Mouse (Mus musculus) forebrain, postnatal 0 days (tissue): ENCODE measurements around the gene Zfp618. TPM values are rescaled to one million over a fixed set of nuclear protein-coding genes. Genes with fewer than 3 reads are reported as not detected.

Experiments used
- ATAC-seq: fragments of 200-750 bp; cut with Nextera tagmentation; 2 replicates; pipeline ENCODE4 v1.8.0; 2017; ENCODE audit warnings: mild to moderate bottlenecking, moderate library complexity
- DNase-seq: peaks from one replicate; pipeline ENCODE4 v3.0.0-alpha.2; 2015
- H3K27ac ChIP-seq: fragments of 300-500 bp; sonication (generic); 2 replicates; pipeline ENCODE4 v1.5.1; 2014; ENCODE audit warnings: low read depth, mild to moderate bottlenecking, antibody characterized with exemption, low read length, moderate library complexity, mixed read lengths
- H3K27me3 ChIP-seq: fragments of 300-500 bp; sonication (generic); 2 replicates; pipeline ENCODE4 v1.6.1; 2014; ENCODE audit warnings: mild to moderate bottlenecking, low read length, mixed read lengths; ENCODE audit not compliant: insufficient read depth
- H3K36me3 ChIP-seq: fragments of 300-500 bp; sonication (generic); 2 replicates; pipeline ENCODE4 v1.6.1; 2014; ENCODE audit warnings: mild to moderate bottlenecking, moderate library complexity; ENCODE audit not compliant: insufficient read depth
- H3K4me1 ChIP-seq: fragments of 300-500 bp; sonication (generic); 2 replicates; pipeline ENCODE4 v1.6.1; 2014; ENCODE audit warnings: antibody characterized with exemption; ENCODE audit not compliant: insufficient read depth
- H3K4me2 ChIP-seq: fragments of 300-500 bp; sonication (generic); 2 replicates; pipeline ENCODE4 v1.6.1; 2014; ENCODE audit warnings: low read depth, mild to moderate bottlenecking, moderate library complexity
- H3K4me3 ChIP-seq: fragments of 300-500 bp; sonication (generic); 2 replicates; pipeline ENCODE4 v1.5.1; 2014; ENCODE audit warnings: low read depth, low read length, mixed read lengths
- H3K9ac ChIP-seq: fragments of 300-500 bp; sonication (generic); 2 replicates; pipeline ENCODE4 v1.6.1; 2014; ENCODE audit warnings: mild to moderate bottlenecking
- H3K9me3 ChIP-seq: fragments of 300-500 bp; sonication (generic); 2 replicates; pipeline ENCODE4 v1.6.1; 2016; ENCODE audit warnings: low read length
- CTCF ChIP-seq: sonication (generic); IDR thresholded peaks from 2 replicates; pipeline ENCODE4 v1.5.1; 2016; ENCODE audit warnings: antibody characterized with exemption, control low read depth, low read depth
- WGBS: fragments of 180-500 bp; shearing (Covaris S2); extraction: QIAGEN DNeasy Blood & Tissue Kit; methylation state at CpG from one replicate; pipeline ENCODE4 v1.1.7; 2014; 5-methylcytosine and 5-hydroxymethylcytosine counted together
- polyA plus RNA-seq: library from polyadenylated mRNA; unstranded; fragments of >200 nt; fragmentation: Nextera tagmentation; extraction: Ambion mirVana; gene quantifications from 2 replicates; pipeline ENCODE4 v1.2.1, GENCODE M21; 2015
- total RNA-seq: library from RNA; depleted of rRNA; stranded (reverse); fragments of >200 nt; gene quantifications from 2 replicates; pipeline ENCODE4 v1.2.3, GENCODE M21; 2014

Zfp618 gene
- total and polyA plus RNA-seq, 2 experiments from 2014 or later: 11.1 to 21.9 TPM

DNA sequence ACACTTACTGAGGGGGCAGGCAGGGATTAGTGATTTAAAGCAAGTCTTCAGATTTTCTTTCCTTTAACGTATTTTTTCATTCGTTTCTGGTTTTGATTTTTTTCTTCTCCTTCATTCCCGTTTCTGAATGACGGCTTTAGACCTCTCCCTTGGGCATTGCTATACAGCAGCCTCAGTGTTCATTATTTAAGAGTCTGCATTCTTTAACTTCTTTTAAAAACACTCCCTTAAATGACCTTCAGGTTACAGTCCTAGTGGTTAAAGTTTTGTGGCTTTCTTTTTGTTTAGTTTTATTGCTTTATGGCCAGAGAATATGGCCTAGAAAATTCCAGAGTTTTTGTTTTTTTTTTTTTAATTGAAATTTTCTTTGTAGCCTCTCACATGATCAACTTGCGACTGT lies 64.8 kb downstream of the Zfp618 start:
- no peaks in the 10 kb centered on the region for H3K27me3 ChIP-seq
- H3K4me1 ChIP-seq: 0 out of 2 replicates have a peak, but pooled peaks cover 2% of the 10 kb centered on the region
- no peak overlapping the region for H3K27ac ChIP-seq
- ATAC-seq (no peak), DNase-seq (no peak)
- WGBS: 49% methylated on average over 5 of the region's 5 CpGs
- no peak overlapping the region for H3K4me2 ChIP-seq
- H3K36me3 ChIP-seq: no peaks in the 10 kb centered on the region
- no peaks in the 10 kb centered on the region for H3K9me3 ChIP-seq
- TF ChIP-seq CTCF: no peak
- H3K4me3 ChIP-seq: no peak overlapping the region
- no peak overlapping the region for H3K9ac ChIP-seq

- H3K4me2 ChIP-seq: no peak overlapping the region
- ATAC-seq (no peak), DNase-seq (no peak)
- no peak overlapping the region for H3K4me3 ChIP-seq
- no peak overlapping the region for H3K9ac ChIP-seq
- H3K4me1 ChIP-seq: 0 out of 2 replicates have a peak, but pooled peaks cover 2% of the 10 kb centered on the region
- no peak overlapping the region for H3K27ac ChIP-seq
- no peak for TF ChIP-seq CTCF
- 67% methylated on average over 4 of the region's 4 CpGs for WGBS
- H3K27me3 ChIP-seq: no peaks in the 10 kb centered on the region
- no peaks in the 10 kb centered on the region for H3K36me3 ChIP-seq
- no peaks in the 10 kb centered on the region for H3K9me3 ChIP-seq
Measured at GRCm38 (mm10) chr4:63031240-63031639, 65.9 kb downstream of the Zfp618 start.

GRCm38 (mm10) chr4:63032581-63033006 lies 67.2 kb downstream of the Zfp618 start:
- no peak for TF ChIP-seq CTCF
- no peak for DNase-seq
- Histone ChIP-seq H3K27me3 (no peaks in the 10 kb centered on the region), H3K4me3 (no peak overlapping the region), H3K9me3 (no peaks in the 10 kb centered on the region), H3K9ac (no peak overlapping the region), H3K27ac (no peak overlapping the region), H3K4me2 (no peak overlapping the region), H3K36me3 (no peaks in the 10 kb centered on the region), H3K4me1 (0 out of 2 replicates have a peak, but pooled peaks cover 2% of the 10 kb centered on the region)
- ATAC-seq: no peak
- 74% methylated on average over 9 of the region's 9 CpGs for WGBS

GRCm38 (mm10) chr4:63033724-63034123 lies 68.4 kb downstream of the Zfp618 start:
- Histone ChIP-seq H3K36me3 (no peaks in the 10 kb centered on the region), H3K4me1 (0 out of 2 replicates have a peak, but pooled peaks cover 2% of the 10 kb centered on the region), H3K4me2 (no peak overlapping the region), H3K27ac (no peak overlapping the region), H3K9ac (no peak overlapping the region), H3K27me3 (no peaks in the 10 kb centered on the region), H3K4me3 (no peak overlapping the region), H3K9me3 (no peaks in the 10 kb centered on the region)
- WGBS: 24% methylated on average over 5 of the region's 5 CpGs
- TF ChIP-seq CTCF: no peak
- no peak for DNase-seq
- peak; percentile 45; the same call in 1 of the 2 replicates for ATAC-seq

DNA sequence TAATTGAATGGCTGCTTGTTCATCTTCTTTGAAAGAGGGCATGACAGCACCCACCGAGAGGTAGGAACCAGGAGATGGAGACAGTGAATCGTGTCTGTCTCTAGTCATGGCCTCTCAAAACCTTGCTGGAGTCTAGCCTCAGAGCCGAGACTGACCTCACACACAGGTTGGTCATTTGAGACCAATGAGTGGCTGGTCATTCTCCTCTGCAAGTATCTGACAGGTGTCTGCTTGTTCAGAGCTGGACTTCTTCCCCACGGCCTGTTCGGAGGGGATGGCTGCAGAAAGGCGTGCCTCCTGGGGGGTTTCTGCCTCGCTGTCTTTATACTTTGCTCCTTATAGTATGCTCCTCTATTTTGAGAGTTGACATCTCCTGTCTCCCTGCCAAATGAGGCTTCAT lies 70.6 kb downstream of the Zfp618 start:
- no peak for TF ChIP-seq CTCF
- Histone ChIP-seq H3K9ac (no peak overlapping the region), H3K27me3 (no peaks in the 10 kb centered on the region), H3K4me1 (0 out of 2 replicates have a peak, but pooled peaks cover 2% of the 10 kb centered on the region), H3K9me3 (no peaks in the 10 kb centered on the region), H3K36me3 (no peaks in the 10 kb centered on the region), H3K4me3 (no peak overlapping the region), H3K4me2 (no peak overlapping the region), H3K27ac (no peak overlapping the region)
- ATAC-seq (no peak), DNase-seq (no peak)
- 86% methylated on average over 7 of the region's 7 CpGs for WGBS

DNA sequence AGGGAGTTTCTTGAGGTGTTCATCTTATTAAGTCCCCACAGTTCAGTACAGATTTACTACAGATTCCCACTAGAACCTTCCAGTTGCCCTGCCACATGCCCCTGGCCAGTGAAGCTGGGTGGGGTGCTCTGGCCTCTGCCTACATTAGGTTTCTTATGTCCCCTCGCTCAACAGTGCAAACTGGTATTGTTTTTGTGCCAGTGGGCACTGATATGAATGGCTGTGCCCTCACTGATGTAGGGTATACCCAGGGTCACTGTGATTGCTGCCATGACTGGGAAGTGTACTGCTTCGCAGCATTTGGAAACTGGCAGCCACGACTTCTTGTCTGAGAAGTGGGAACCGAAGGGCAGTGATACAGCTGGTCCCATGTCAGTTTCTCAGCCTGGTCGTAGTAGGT lies 71.4 kb downstream of the Zfp618 start:
- WGBS: 95% methylated on average over 5 of the region's 5 CpGs
- Histone ChIP-seq H3K27me3 (no peaks in the 10 kb centered on the region), H3K27ac (no peak overlapping the region), H3K36me3 (no peaks in the 10 kb centered on the region), H3K9me3 (no peaks in the 10 kb centered on the region), H3K4me1 (0 out of 2 replicates have a peak, but pooled peaks cover 2% of the 10 kb centered on the region), H3K9ac (no peak overlapping the region), H3K4me2 (no peak overlapping the region), H3K4me3 (no peak overlapping the region)
- DNase-seq (no peak), ATAC-seq (no peak)
- TF ChIP-seq CTCF: no peak

DNA sequence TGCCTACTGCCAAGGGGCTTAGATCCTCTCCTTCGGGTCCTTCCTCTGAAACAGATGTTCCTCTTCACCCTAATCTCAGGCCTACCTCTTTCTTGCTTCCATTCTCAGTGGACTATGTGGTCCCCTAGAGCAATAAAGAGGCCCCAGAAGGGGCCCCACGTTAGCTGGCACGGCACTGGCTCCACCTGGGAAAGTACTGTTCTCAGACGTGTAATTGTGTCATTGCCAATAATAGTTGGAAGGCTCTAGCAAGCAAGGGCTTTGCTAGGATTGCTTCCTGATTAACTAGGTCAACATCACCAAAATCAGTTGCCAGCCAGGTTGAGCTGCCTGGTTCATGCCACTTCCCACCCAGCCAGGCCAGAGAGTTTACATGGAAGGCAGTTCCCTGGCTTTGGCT lies 72.2 kb downstream of the Zfp618 start:
- WGBS: 58% methylated on average over 4 of the region's 4 CpGs
- H3K27me3 ChIP-seq: no peaks in the 10 kb centered on the region
- H3K9ac ChIP-seq: no peak overlapping the region
- H3K4me2 ChIP-seq: no peak overlapping the region
- no peaks in the 10 kb centered on the region for H3K9me3 ChIP-seq
- DNase-seq (no peak), ATAC-seq (no peak)
- H3K27ac ChIP-seq: no peak overlapping the region
- no peak overlapping the region for H3K4me3 ChIP-seq
- H3K36me3 ChIP-seq: no peaks in the 10 kb centered on the region
- no peak for TF ChIP-seq CTCF
- 0 out of 2 replicates have a peak, but pooled peaks cover 2% of the 10 kb centered on the region for H3K4me1 ChIP-seq

DNA sequence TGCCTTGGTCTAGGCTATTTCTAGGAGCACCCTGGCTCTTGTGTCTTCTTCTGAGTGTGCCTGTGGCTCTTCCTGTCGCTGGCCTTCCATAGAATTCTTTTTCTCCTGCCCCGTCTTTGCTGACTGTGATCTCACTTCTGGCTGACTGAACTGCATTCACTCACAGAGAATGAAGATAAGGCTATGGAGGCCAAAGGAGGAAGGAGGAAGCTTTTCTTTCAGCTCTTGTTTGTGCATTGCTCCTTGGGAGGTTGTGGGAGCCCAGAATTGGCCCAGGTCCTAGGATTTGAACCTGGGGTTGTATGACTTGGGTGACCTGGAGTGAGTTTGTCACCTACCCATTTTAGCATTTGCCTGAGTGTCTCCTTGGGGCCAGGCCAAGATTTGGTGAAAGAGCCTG lies 72.9 kb downstream of the Zfp618 start:
- H3K36me3 ChIP-seq: no peaks in the 10 kb centered on the region
- DNase-seq: no peak
- no peak for ATAC-seq
- H3K4me2 ChIP-seq: no peak overlapping the region
- no peak overlapping the region for H3K9ac ChIP-seq
- H3K9me3 ChIP-seq: no peaks in the 10 kb centered on the region
- H3K4me3 ChIP-seq: no peak overlapping the region
- WGBS: 58% methylated on average over 2 of the region's 2 CpGs
- no peak overlapping the region for H3K27ac ChIP-seq
- H3K4me1 ChIP-seq: 0 out of 2 replicates have a peak, but pooled peaks cover 2% of the 10 kb centered on the region
- no peak for TF ChIP-seq CTCF
- no peaks in the 10 kb centered on the region for H3K27me3 ChIP-seq
